Mouse (Mus musculus): Measurements from ENCODE around the gene Anxa11.

DNA sequence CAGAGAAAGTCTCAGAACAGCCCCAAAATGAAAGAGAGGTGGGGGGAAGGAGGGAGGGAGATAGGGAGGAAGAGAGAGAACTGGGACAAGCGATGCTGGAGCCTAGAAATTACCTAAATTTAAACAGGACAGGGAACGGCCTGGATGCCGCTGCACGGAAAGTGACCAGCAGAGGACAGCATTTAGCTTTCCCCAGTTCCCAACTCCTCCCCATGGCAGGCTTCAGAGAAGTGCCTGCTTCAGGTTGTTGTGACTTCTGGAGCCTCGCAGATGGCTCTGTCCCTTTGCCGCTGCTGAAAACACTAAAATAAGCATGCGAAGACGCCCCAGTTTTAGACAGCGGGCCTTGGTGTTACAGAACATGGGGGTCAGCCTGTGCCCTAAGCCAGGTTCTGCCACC lies 25.5 kb upstream of the Anxa11 start:
- TF ChIP-seq CTCF (IDR thresholded peaks at IDR 0.05; ENCODE audit: extremely low read depth, insufficient read depth, low read length) (peak; percentile 98), POLR2A (IDR thresholded peaks at IDR 0.05; ENCODE audit: extremely low read depth, insufficient read depth, low read length) (no peak)
